Mouse (Mus musculus) megakaryocyte-erythroid progenitor cell, adult 5-6 weeks (primary cell): Measurements from ENCODE around the gene Arid3a. TPM values are rescaled to one million over a fixed set of nuclear protein-coding genes. Genes with fewer than 3 reads are reported as not detected.
"Not testable (repeated sequence)": the region's sequence is repeated elsewhere in the genome, so short reads cannot be mapped to it uniquely, and the experiment has no call there.

Experiments used
- ATAC-seq: replicated peaks from 2 replicates; pipeline ENCODE4 v1.8.0; 2016; ENCODE audit warnings: mild to moderate bottlenecking, inconsistent platforms; ENCODE audit not compliant: severe bottlenecking, poor library complexity, low FRiP score, low TSS enrichment
- total RNA-seq, 2 experiments: library from RNA; stranded (forward) in 1 of 2; stranded (reverse) in 1 of 2; fragments of 200-1000, 215-1000 nt in 1 of 2; fragments of >200 nt in 1 of 2; fragmentation: Nextera tagmentation in 1 of 2; gene quantifications; 2 replicates each; pipeline ENCODE4 v1.2.3; 2014 to 2017

The Arid3a gene
- total RNA-seq, 2 experiments from 2014 or later = 5.4 to 5.9 TPM

GRCm38 (mm10) chr10:79940749-79941148 is 13.9 kb downstream of the Arid3a start:
- ATAC-seq = no peak

GRCm38 (mm10) chr10:79942988-79943387 is 16.1 kb downstream of the Arid3a start:
- no peak for ATAC-seq

- no peak for ATAC-seq
These were observed 16.6 kb downstream of the Arid3a start for GRCm38 (mm10) chr10:79943471-79943901.

GRCm38 (mm10) chr10:79945507-79946234 is 18.8 kb downstream of the Arid3a start:
- no peak for ATAC-seq

- ATAC-seq = no peak
These were observed 20.0 kb downstream of the Arid3a start for GRCm38 (mm10) chr10:79946752-79947322.

GRCm38 (mm10) chr10:79947502-79947901 is 20.7 kb downstream of the Arid3a start:
- no peak for ATAC-seq

GRCm38 (mm10) chr10:79949873-79950272 is 23.0 kb downstream of the Arid3a start:
- no peak for ATAC-seq

- no peak for ATAC-seq
These were observed 23.8 kb downstream of the Arid3a start for GRCm38 (mm10) chr10:79950661-79951060.

- ATAC-seq = no peak
These were observed 27.1 kb downstream of the Arid3a start for GRCm38 (mm10) chr10:79953946-79954345.

- ATAC-seq = no peak
These were observed 28.8 kb downstream of the Arid3a start for GRCm38 (mm10) chr10:79955691-79956090.

GRCm38 (mm10) chr10:79956643-79957154 is 29.9 kb downstream of the Arid3a start:
- no peak for ATAC-seq

- peak; percentile 63 for ATAC-seq
These were observed 31.4 kb downstream of the Arid3a start for GRCm38 (mm10) chr10:79958140-79958816.

- ATAC-seq = not testable (repeated sequence)
These were observed 32.6 kb downstream of the Arid3a start for GRCm38 (mm10) chr10:79959412-79959811.

GRCm38 (mm10) chr10:79959847-79960601 is 33.2 kb downstream of the Arid3a start, which contains the start of gene Wdr18:
TSS of gene Wdr18 (plus strand) at chr10:79960152.
- peak; percentile 86 for ATAC-seq

- ATAC-seq = no peak
These were observed 33.9 kb downstream of the Arid3a start for GRCm38 (mm10) chr10:79960671-79961294.

GRCm38 (mm10) chr10:79964727-79965126 is 37.9 kb downstream of the Arid3a start:
- no peak for ATAC-seq

- no peak for ATAC-seq
These were observed 38.5 kb downstream of the Arid3a start for GRCm38 (mm10) chr10:79965325-79965724.

- ATAC-seq = no peak
These were observed 40.1 kb downstream of the Arid3a start for GRCm38 (mm10) chr10:79966886-79967400.

- no peak for ATAC-seq
These were observed 41.3 kb downstream of the Arid3a start for GRCm38 (mm10) chr10:79968181-79968580.
